Mouse (Mus musculus): ENCODE data around the gene Tspan31. TPM values are rescaled to one million over a fixed set of nuclear protein-coding genes. Genes with fewer than 3 reads are reported as not detected.
"Not testable (repeated sequence)": the region's sequence is repeated elsewhere in the genome, so short reads cannot be mapped to it uniquely, and the experiment has no call there.

Gene Tspan31
- polyA plus RNA-seq, 1 experiment from 2014 or later: 96.7 TPM

GRCm38 (mm10) chr10:127078677-127079575 is 8.9 kb upstream of the Tspan31 start:
- Histone ChIP-seq H3K4me1 (ENCODE audit: control insufficient read depth, low read depth, low read length) (peaks cover 21% of the 10 kb centered on the region), H3K27ac (ENCODE audit: low read length) (no peak overlapping the region), H3K9ac (ENCODE audit: low read depth, low read length) (no peak overlapping the region), H3K36me3 (ENCODE audit: control insufficient read depth, insufficient read depth) (no peaks in the 10 kb centered on the region), H3K4me2 (ENCODE audit: low read depth, low read length) (peak overlapping the region; percentile 61), H3K27me3 (ENCODE audit: control insufficient read depth, insufficient read depth, low read depth, low read length) (peaks cover 30% of the 10 kb centered on the region), H3K9me3 (replicated peaks; ENCODE audit: control insufficient read depth, low read length) (no peaks in the 10 kb centered on the region), H3K4me3 (ENCODE audit: low read depth, low read length) (peak overlapping the region; percentile 34)
- WGBS (ENCODE audit: insufficient replicate concordance): 18% methylated on average over 38 of the region's 49 CpGs
- no peak for ATAC-seq (ENCODE audit: low read depth)

- Histone ChIP-seq H3K4me1 (ENCODE audit: control insufficient read depth, low read depth, low read length) (peaks cover 21% of the 10 kb centered on the region), H3K27me3 (ENCODE audit: control insufficient read depth, insufficient read depth, low read depth, low read length) (peaks cover 30% of the 10 kb centered on the region), H3K9ac (ENCODE audit: low read depth, low read length) (no peak overlapping the region), H3K9me3 (replicated peaks; ENCODE audit: control insufficient read depth, low read length) (no peaks in the 10 kb centered on the region), H3K36me3 (ENCODE audit: control insufficient read depth, insufficient read depth) (no peaks in the 10 kb centered on the region), H3K27ac (ENCODE audit: low read length) (no peak overlapping the region), H3K4me3 (ENCODE audit: low read depth, low read length) (no peak overlapping the region), H3K4me2 (ENCODE audit: low read depth, low read length) (no peak overlapping the region)
- WGBS (ENCODE audit: insufficient replicate concordance): 42% methylated on average over 12 of the region's 12 CpGs
- ATAC-seq (ENCODE audit: low read depth): no peak
These were observed 8.1 kb upstream of the Tspan31 start for GRCm38 (mm10) chr10:127078001-127078676.

GRCm38 (mm10) chr10:127077515-127077914 is 7.5 kb upstream of the Tspan31 start:
- 55% methylated on average over 10 of the region's 10 CpGs for WGBS (ENCODE audit: insufficient replicate concordance)
- Histone ChIP-seq H3K4me1 (ENCODE audit: control insufficient read depth, low read depth, low read length) (peaks cover 21% of the 10 kb centered on the region), H3K36me3 (ENCODE audit: control insufficient read depth, insufficient read depth) (no peaks in the 10 kb centered on the region)

GRCm38 (mm10) chr10:127076082-127076481 is 6.0 kb upstream of the Tspan31 start:
- no peak overlapping the region for H3K27ac ChIP-seq (ENCODE audit: low read length)
- WGBS (ENCODE audit: insufficient replicate concordance): 19% methylated on average over 4 of the region's 4 CpGs
- H3K27me3 ChIP-seq (ENCODE audit: control insufficient read depth, insufficient read depth, low read depth, low read length): peaks cover 25% of the 10 kb centered on the region
- no peak for ATAC-seq (ENCODE audit: low read depth)
- H3K4me1 ChIP-seq (ENCODE audit: control insufficient read depth, low read depth, low read length): peaks cover 23% of the 10 kb centered on the region
- H3K4me2 ChIP-seq (ENCODE audit: low read depth, low read length): peak overlapping the region; percentile 33; the same call in 1 of the 2 replicates
- H3K36me3 ChIP-seq (ENCODE audit: control insufficient read depth, insufficient read depth): no peaks in the 10 kb centered on the region
- peak overlapping the region; percentile 33; the same call in 1 of the 2 replicates for H3K4me3 ChIP-seq (ENCODE audit: low read depth, low read length)
- H3K9ac ChIP-seq (ENCODE audit: low read depth, low read length): no peak overlapping the region
- no peaks in the 10 kb centered on the region for H3K9me3 ChIP-seq (replicated peaks; ENCODE audit: control insufficient read depth, low read length)

More at GRCm38 (mm10) chr10:127077515-127077914, 7.5 kb upstream of the Tspan31 start:
- no peak for ATAC-seq (ENCODE audit: low read depth)
- no peak overlapping the region for H3K9ac ChIP-seq (ENCODE audit: low read depth, low read length)
- peaks cover 30% of the 10 kb centered on the region for H3K27me3 ChIP-seq (ENCODE audit: control insufficient read depth, insufficient read depth, low read depth, low read length)
- no peaks in the 10 kb centered on the region for H3K9me3 ChIP-seq (replicated peaks; ENCODE audit: control insufficient read depth, low read length)
- no peak overlapping the region for H3K4me2 ChIP-seq (ENCODE audit: low read depth, low read length)
- no peak overlapping the region for H3K27ac ChIP-seq (ENCODE audit: low read length)
- no peak overlapping the region for H3K4me3 ChIP-seq (ENCODE audit: low read depth, low read length)

DNA sequence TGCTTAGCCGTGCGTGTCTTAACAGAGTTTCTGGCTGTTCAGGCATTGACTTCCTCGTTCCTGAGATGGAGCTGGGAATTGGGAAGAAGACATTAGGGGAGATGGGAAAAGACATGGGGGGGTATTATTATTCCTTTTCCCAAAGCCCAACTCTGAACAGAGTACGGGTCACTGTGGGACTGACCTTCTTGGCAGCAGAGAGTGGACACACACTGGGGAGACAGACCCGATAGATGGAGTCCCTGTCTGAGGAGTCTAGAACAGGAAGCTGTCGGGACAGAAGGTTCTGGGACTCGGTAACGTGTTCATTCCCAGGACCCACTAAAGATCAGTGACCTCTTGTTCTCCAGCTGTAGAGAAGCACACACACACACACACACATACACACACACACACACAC is 5.6 kb upstream of the Tspan31 start:
- Histone ChIP-seq H3K4me2 (ENCODE audit: low read depth, low read length) (peak overlapping the region; percentile 33), H3K27me3 (ENCODE audit: control insufficient read depth, insufficient read depth, low read depth, low read length) (peaks cover 21% of the 10 kb centered on the region), H3K9me3 (replicated peaks; ENCODE audit: control insufficient read depth, low read length) (no peaks in the 10 kb centered on the region), H3K9ac (ENCODE audit: low read depth, low read length) (no peak overlapping the region; the same call in 1 of the 2 replicates), H3K27ac (ENCODE audit: low read length) (no peak overlapping the region), H3K4me1 (ENCODE audit: control insufficient read depth, low read depth, low read length) (peaks cover 25% of the 10 kb centered on the region), H3K36me3 (ENCODE audit: control insufficient read depth, insufficient read depth) (no peaks in the 10 kb centered on the region), H3K4me3 (ENCODE audit: low read depth, low read length) (peak overlapping the region; percentile 33)
- 26% methylated on average over 8 of the region's 8 CpGs for WGBS (ENCODE audit: insufficient replicate concordance)
- ATAC-seq (ENCODE audit: low read depth): no peak

GRCm38 (mm10) chr10:127075080-127075479 is 5.0 kb upstream of the Tspan31 start, which contains the start of gene Agap2:
Agap2 (plus strand) TSS chr10:127075284.
- H3K27me3 ChIP-seq (ENCODE audit: control insufficient read depth, insufficient read depth, low read depth, low read length): peaks cover 15% of the 10 kb centered on the region
- H3K27ac ChIP-seq (ENCODE audit: low read length): no peak within 1 kb of the TSS
- H3K36me3 ChIP-seq (ENCODE audit: control insufficient read depth, insufficient read depth): no peaks in the 10 kb centered on the region
- H3K9me3 ChIP-seq (replicated peaks; ENCODE audit: control insufficient read depth, low read length): no peaks in the 10 kb centered on the region
- H3K4me3 ChIP-seq (ENCODE audit: low read depth, low read length): peak within 1 kb of the TSS; percentile 33
- peaks cover 26% of the 10 kb centered on the region for H3K4me1 ChIP-seq (ENCODE audit: control insufficient read depth, low read depth, low read length)
- no peak within 1 kb of the TSS; the same call in 1 of the 2 replicates for H3K9ac ChIP-seq (ENCODE audit: low read depth, low read length)
- peak within 1 kb of the TSS; percentile 33 for H3K4me2 ChIP-seq (ENCODE audit: low read depth, low read length)
- WGBS (ENCODE audit: insufficient replicate concordance): 11% methylated on average over 9 of the region's 9 CpGs
- ATAC-seq (ENCODE audit: low read depth): no peak

- Histone ChIP-seq H3K4me1 (ENCODE audit: control insufficient read depth, low read depth, low read length) (peaks cover 31% of the 10 kb centered on the region), H3K36me3 (ENCODE audit: control insufficient read depth, insufficient read depth) (no peaks in the 10 kb centered on the region), H3K4me2 (ENCODE audit: low read depth, low read length) (no peak overlapping the region), H3K4me3 (ENCODE audit: low read depth, low read length) (no peak overlapping the region), H3K27me3 (ENCODE audit: control insufficient read depth, insufficient read depth, low read depth, low read length) (peaks cover 4% of the 10 kb centered on the region; the same call in 1 of the 2 replicates), H3K27ac (ENCODE audit: low read length) (no peak overlapping the region), H3K9ac (ENCODE audit: low read depth, low read length) (no peak overlapping the region), H3K9me3 (replicated peaks; ENCODE audit: control insufficient read depth, low read length) (no peaks in the 10 kb centered on the region)
- 80% methylated on average over 1 of the region's 1 CpGs for WGBS (ENCODE audit: insufficient replicate concordance)
- no peak for ATAC-seq (ENCODE audit: low read depth)
These were observed 3.9 kb upstream of the Tspan31 start for GRCm38 (mm10) chr10:127073981-127074380.

DNA sequence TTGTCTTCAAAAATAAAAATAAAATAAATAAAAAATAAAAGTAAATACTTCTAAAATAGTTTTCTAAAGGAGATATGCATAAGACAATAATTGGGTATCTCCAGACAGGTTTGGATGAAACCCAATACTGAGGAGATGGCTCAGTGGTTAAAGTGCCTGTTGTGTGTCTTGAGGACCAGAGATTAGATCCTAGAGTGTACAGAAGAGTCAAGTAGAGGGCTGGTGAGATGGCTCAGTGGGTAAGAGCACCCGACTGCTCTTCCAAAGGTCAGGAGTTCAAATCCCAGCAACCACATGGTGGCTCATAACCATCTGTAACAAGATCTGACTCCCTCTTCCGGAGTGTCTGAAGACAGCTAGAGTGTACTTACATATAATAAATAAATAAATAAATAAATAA is 2.9 kb upstream of the Tspan31 start:
- peaks cover 40% of the 10 kb centered on the region for H3K4me1 ChIP-seq (ENCODE audit: control insufficient read depth, low read depth, low read length)
- H3K9ac ChIP-seq (ENCODE audit: low read depth, low read length); H3K4me3 ChIP-seq (ENCODE audit: low read depth, low read length); H3K4me2 ChIP-seq (ENCODE audit: low read depth, low read length); H3K36me3 ChIP-seq (ENCODE audit: control insufficient read depth, insufficient read depth); H3K9me3 ChIP-seq (replicated peaks; ENCODE audit: control insufficient read depth, low read length); H3K27me3 ChIP-seq (ENCODE audit: control insufficient read depth, insufficient read depth, low read depth, low read length); ATAC-seq (ENCODE audit: low read depth); H3K27ac ChIP-seq (ENCODE audit: low read length): not testable (repeated sequence)
- WGBS (ENCODE audit: insufficient replicate concordance): 63% methylated on average over 2 of the region's 2 CpGs

DNA sequence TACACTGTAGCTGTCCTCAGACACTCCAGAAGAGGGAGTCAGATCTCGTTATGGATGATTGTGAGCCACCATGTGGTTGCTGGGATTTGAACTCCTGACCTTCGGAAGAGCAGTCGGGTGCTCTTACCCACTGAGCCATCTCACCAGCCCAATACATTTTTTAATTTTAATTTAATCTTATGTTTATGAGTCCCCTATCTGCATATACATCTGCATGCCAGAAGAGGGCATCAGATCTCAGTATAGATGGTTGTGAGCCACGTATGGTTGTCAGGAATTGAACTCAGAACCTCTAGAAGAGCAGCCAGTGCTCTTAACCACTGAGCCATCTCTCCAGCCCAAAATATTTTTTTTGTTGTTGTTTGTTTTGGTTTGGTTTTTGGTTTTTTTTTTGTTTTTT is 2.2 kb upstream of the Tspan31 start:
- H3K4me2 ChIP-seq (ENCODE audit: low read depth, low read length); H3K4me3 ChIP-seq (ENCODE audit: low read depth, low read length); H3K9ac ChIP-seq (ENCODE audit: low read depth, low read length); H3K9me3 ChIP-seq (replicated peaks; ENCODE audit: control insufficient read depth, low read length); ATAC-seq (ENCODE audit: low read depth); H3K27ac ChIP-seq (ENCODE audit: low read length); H3K27me3 ChIP-seq (ENCODE audit: control insufficient read depth, insufficient read depth, low read depth, low read length); H3K36me3 ChIP-seq (ENCODE audit: control insufficient read depth, insufficient read depth): not testable (repeated sequence)
- H3K4me1 ChIP-seq (ENCODE audit: control insufficient read depth, low read depth, low read length): peaks cover 37% of the 10 kb centered on the region
- 76% methylated on average over 4 of the region's 4 CpGs for WGBS (ENCODE audit: insufficient replicate concordance)
